Mouse (Mus musculus) testis, adult 2 months (tissue): ENCODE results near the gene Fnbp4.

Source experiments
- CTCF ChIP-seq: fragments of 200-500 bp; IDR thresholded peaks from 2 replicates; pipeline ENCODE4 v1.5.1; 2012; ENCODE audit warnings: low read depth, mild to moderate bottlenecking, inconsistent platforms, low read length, moderate library complexity; ENCODE audit not compliant: control insufficient read depth, insufficient read depth, insufficient replicate concordance
- POLR2A ChIP-seq: fragments of 200-500 bp; IDR thresholded peaks from 2 replicates; pipeline ENCODE4 v1.6.1; 2012; ENCODE audit warnings: low read depth, mild to moderate bottlenecking, inconsistent platforms, low read length, moderate library complexity; ENCODE audit not compliant: control insufficient read depth

DNA sequence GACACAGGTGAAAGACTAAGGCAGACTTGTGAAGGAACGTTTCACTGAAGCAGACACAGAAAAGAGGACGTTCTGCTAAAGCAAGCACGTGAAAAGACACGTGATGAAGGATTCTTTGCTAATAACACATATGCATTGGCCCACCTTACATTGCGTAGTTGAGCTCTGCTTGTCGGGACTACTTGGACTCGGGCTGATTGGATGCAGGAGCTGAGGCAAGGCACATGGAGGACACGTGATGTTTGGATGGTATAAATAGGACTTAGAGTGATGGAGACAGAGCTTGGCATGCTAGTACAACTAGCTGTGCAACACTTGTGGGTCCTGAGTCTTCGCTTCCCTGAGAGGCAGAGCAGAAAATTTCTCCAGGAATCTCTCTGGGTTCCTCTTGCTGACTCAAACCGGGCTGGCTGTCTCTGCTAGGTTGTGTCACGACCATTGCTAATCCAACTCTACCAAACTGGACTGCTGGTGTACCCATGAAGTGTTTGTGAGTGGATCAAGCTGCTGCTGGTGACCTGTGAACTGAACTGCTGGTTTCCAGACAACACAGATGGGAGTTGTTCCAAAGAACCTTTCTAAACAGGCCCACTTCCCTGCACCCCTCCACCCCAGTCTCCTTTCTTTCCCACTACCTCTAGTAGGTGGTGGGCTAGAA is 80.5 kb downstream of the Fnbp4 start:
- no peak for TF ChIP-seq CTCF
- TF ChIP-seq POLR2A: no peak
